Mouse (Mus musculus): ENCODE data around the gene Usp44. TPM values are rescaled to one million over a fixed set of nuclear protein-coding genes. Genes with fewer than 3 reads are reported as not detected.
"Not testable (repeated sequence)": the region's sequence is repeated elsewhere in the genome, so short reads cannot be mapped to it uniquely, and the experiment has no call there.

Usp44 gene
- 0.55 TPM in 1 of 2 replicates, not detected in the other for polyA plus RNA-seq (2011; ENCODE audit: insufficient read depth, insufficient read length, low replicate concordance, missing spikeins)

- TF ChIP-seq POLR2A (IDR thresholded peaks at IDR 0.05; ENCODE audit: borderline replicate concordance, control insufficient read depth, low read depth, low read length), result no peak
- TF ChIP-seq CTCF (IDR thresholded peaks at IDR 0.05; ENCODE audit: control insufficient read depth, insufficient read depth, low read length), result no peak
- peak within 1 kb of the TSS; percentile 3 for H3K4me3 ChIP-seq (replicated peaks; ENCODE audit: control insufficient read depth, low read depth, low read length)
- H3K4me1 ChIP-seq (ENCODE audit: control insufficient read depth, insufficient read depth, low read length), result peaks cover 1% of the 10 kb centered on the region; the same call in 1 of the 2 replicates
- WGBS, result 69% methylated on average over 22 of the region's 22 CpGs
- no peak within 1 kb of the TSS for H3K27ac ChIP-seq (ENCODE audit: control insufficient read depth, insufficient read depth, low read depth, low read length, poor library complexity)
These were observed at the start of gene Usp44 for GRCm38 (mm10) chr10:93830931-93831729. TSS of gene Usp44 (plus strand) at chr10:93831555.

- H3K4me3 ChIP-seq (replicated peaks; ENCODE audit: control insufficient read depth, low read depth, low read length), result no peak overlapping the region
- no peaks in the 10 kb centered on the region for H3K4me1 ChIP-seq (ENCODE audit: control insufficient read depth, insufficient read depth, low read length)
- WGBS, result 86% methylated on average over 15 of the region's 15 CpGs
- no peak overlapping the region for H3K27ac ChIP-seq (ENCODE audit: control insufficient read depth, insufficient read depth, low read depth, low read length, poor library complexity)
- no peak for TF ChIP-seq POLR2A (IDR thresholded peaks at IDR 0.05; ENCODE audit: borderline replicate concordance, control insufficient read depth, low read depth, low read length)
- TF ChIP-seq CTCF (IDR thresholded peaks at IDR 0.05; ENCODE audit: control insufficient read depth, insufficient read depth, low read length), result no peak
These were observed 47.9 kb upstream of the Usp44 start for GRCm38 (mm10) chr10:93783216-93784013.

GRCm38 (mm10) chr10:93799711-93800362 lies 31.5 kb upstream of the Usp44 start:
- Histone ChIP-seq H3K27ac (ENCODE audit: control insufficient read depth, insufficient read depth, low read depth, low read length, poor library complexity) (no peak overlapping the region), H3K4me3 (replicated peaks; ENCODE audit: control insufficient read depth, low read depth, low read length) (no peak overlapping the region), H3K4me1 (ENCODE audit: control insufficient read depth, insufficient read depth, low read length) (no peaks in the 10 kb centered on the region; the same call in 1 of the 2 replicates)
- WGBS, result 75% methylated on average over 8 of the region's 8 CpGs
- no peak for TF ChIP-seq POLR2A (IDR thresholded peaks at IDR 0.05; ENCODE audit: borderline replicate concordance, control insufficient read depth, low read depth, low read length)
- no peak for TF ChIP-seq CTCF (IDR thresholded peaks at IDR 0.05; ENCODE audit: control insufficient read depth, insufficient read depth, low read length)

- Histone ChIP-seq H3K4me1 (ENCODE audit: control insufficient read depth, insufficient read depth, low read length) (no peaks in the 10 kb centered on the region; the same call in 1 of the 2 replicates), H3K27ac (ENCODE audit: control insufficient read depth, insufficient read depth, low read depth, low read length, poor library complexity) (no peak overlapping the region), H3K4me3 (replicated peaks; ENCODE audit: control insufficient read depth, low read depth, low read length) (no peak overlapping the region)
- TF ChIP-seq POLR2A (IDR thresholded peaks at IDR 0.05; ENCODE audit: borderline replicate concordance, control insufficient read depth, low read depth, low read length) (no peak), CTCF (IDR thresholded peaks at IDR 0.05; ENCODE audit: control insufficient read depth, insufficient read depth, low read length) (no peak)
- 70% methylated on average over 4 of the region's 4 CpGs for whole genome bisulfite sequencing
These were observed 31.0 kb upstream of the Usp44 start for GRCm38 (mm10) chr10:93800363-93800722.

GRCm38 (mm10) chr10:93800895-93801294 lies 30.5 kb upstream of the Usp44 start:
- WGBS, result 75% methylated on average over 5 of the region's 5 CpGs
- TF ChIP-seq POLR2A (IDR thresholded peaks at IDR 0.05; ENCODE audit: borderline replicate concordance, control insufficient read depth, low read depth, low read length) (no peak), CTCF (IDR thresholded peaks at IDR 0.05; ENCODE audit: control insufficient read depth, insufficient read depth, low read length) (no peak)
- Histone ChIP-seq H3K27ac (ENCODE audit: control insufficient read depth, insufficient read depth, low read depth, low read length, poor library complexity) (no peak overlapping the region), H3K4me3 (replicated peaks; ENCODE audit: control insufficient read depth, low read depth, low read length) (no peak overlapping the region), H3K4me1 (ENCODE audit: control insufficient read depth, insufficient read depth, low read length) (no peaks in the 10 kb centered on the region; the same call in 1 of the 2 replicates)

GRCm38 (mm10) chr10:93803199-93803598 lies 28.2 kb upstream of the Usp44 start:
- no peak overlapping the region for H3K27ac ChIP-seq (ENCODE audit: control insufficient read depth, insufficient read depth, low read depth, low read length, poor library complexity)
- TF ChIP-seq POLR2A (IDR thresholded peaks at IDR 0.05; ENCODE audit: borderline replicate concordance, control insufficient read depth, low read depth, low read length), result no peak
- TF ChIP-seq CTCF (IDR thresholded peaks at IDR 0.05; ENCODE audit: control insufficient read depth, insufficient read depth, low read length), result no peak

GRCm38 (mm10) chr10:93809438-93809837 lies 21.9 kb upstream of the Usp44 start:
- WGBS, result 85% methylated on average over 8 of the region's 8 CpGs

More at GRCm38 (mm10) chr10:93803199-93803598, 28.2 kb upstream of the Usp44 start:
- H3K4me3 ChIP-seq (replicated peaks; ENCODE audit: control insufficient read depth, low read depth, low read length), result no peak overlapping the region
- WGBS, result 51% methylated on average over 6 of the region's 6 CpGs
- no peaks in the 10 kb centered on the region; the same call in 1 of the 2 replicates for H3K4me1 ChIP-seq (ENCODE audit: control insufficient read depth, insufficient read depth, low read length)

More at GRCm38 (mm10) chr10:93809438-93809837, 21.9 kb upstream of the Usp44 start:
- H3K4me3 ChIP-seq (replicated peaks; ENCODE audit: control insufficient read depth, low read depth, low read length); H3K4me1 ChIP-seq (ENCODE audit: control insufficient read depth, insufficient read depth, low read length); H3K27ac ChIP-seq (ENCODE audit: control insufficient read depth, insufficient read depth, low read depth, low read length, poor library complexity): not testable (repeated sequence)

Data from bone marrow, adult 2 months (tissue).